Mouse (Mus musculus) lung, embryonic 14.5 days (tissue): Measurements from ENCODE around the gene Cplx2. TPM values are rescaled to one million over a fixed set of nuclear protein-coding genes. Genes with fewer than 3 reads are reported as not detected.
A peak's percentile ranks its signal among the peaks of the same experiment; 100 is the strongest.

Experiments used
- ATAC-seq: fragments of 200-750 bp; cut with Nextera tagmentation; 2 replicates; pipeline ENCODE4 v1.8.0; 2017; ENCODE audit warnings: mild to moderate bottlenecking, moderate TSS enrichment, moderate library complexity; ENCODE audit not compliant: insufficient read depth
- DNase-seq: peaks from one replicate; pipeline ENCODE4 v3.0.0-alpha.2; 2015
- H3K27ac ChIP-seq: fragments of 300-500 bp; sonication (generic); 2 replicates; pipeline ENCODE4 v1.5.1; 2014; ENCODE audit warnings: low read depth, mild to moderate bottlenecking, moderate library complexity
- H3K27me3 ChIP-seq: fragments of 300-500 bp; sonication (generic); 2 replicates; pipeline ENCODE4 v1.6.1; 2014; ENCODE audit warnings: low read length, control low read depth; ENCODE audit not compliant: insufficient read depth
- H3K36me3 ChIP-seq: fragments of 300-500 bp; sonication (generic); 2 replicates; pipeline ENCODE4 v1.6.1; 2014; ENCODE audit warnings: control low read depth; ENCODE audit not compliant: insufficient read depth
- H3K4me1 ChIP-seq: fragments of 300-500 bp; sonication (generic); 2 replicates; pipeline ENCODE4 v1.6.1; 2014; ENCODE audit warnings: antibody characterized with exemption, control low read depth; ENCODE audit not compliant: insufficient read depth
- H3K4me2 ChIP-seq: fragments of 300-500 bp; sonication (generic); 2 replicates; pipeline ENCODE4 v1.6.1; 2014; ENCODE audit warnings: mild to moderate bottlenecking
- H3K4me3 ChIP-seq: fragments of 300-500 bp; sonication (generic); 2 replicates; pipeline ENCODE4 v1.5.1; 2014; ENCODE audit warnings: low read depth, low read length
- H3K9ac ChIP-seq: fragments of 300-500 bp; sonication (generic); 2 replicates; pipeline ENCODE4 v1.6.1; 2014
- H3K9me3 ChIP-seq: fragments of 300-500 bp; sonication (generic); 2 replicates; pipeline ENCODE4 v1.6.1; 2016; ENCODE audit warnings: low read depth, low read length, control low read depth
- CTCF ChIP-seq: IDR thresholded peaks from 2 replicates; pipeline ENCODE4 v1.5.1; 2016; ENCODE audit warnings: antibody characterized with exemption, low read depth
- WGBS: fragments of 180-500 bp; shearing (Covaris S2); extraction: QIAGEN DNeasy Blood & Tissue Kit; methylation state at CpG from one replicate; pipeline ENCODE4 v1.1.7; 2014; 5-methylcytosine and 5-hydroxymethylcytosine counted together
- polyA plus RNA-seq: library from polyadenylated mRNA; unstranded; fragments of >200 nt; fragmentation: Nextera tagmentation; extraction: Ambion mirVana; gene quantifications from 2 replicates; pipeline ENCODE4 v1.2.1, GENCODE M21; 2014

Gene Cplx2
- polyA plus RNA-seq, 1 experiment from 2014 or later: 12.2 TPM

DNA sequence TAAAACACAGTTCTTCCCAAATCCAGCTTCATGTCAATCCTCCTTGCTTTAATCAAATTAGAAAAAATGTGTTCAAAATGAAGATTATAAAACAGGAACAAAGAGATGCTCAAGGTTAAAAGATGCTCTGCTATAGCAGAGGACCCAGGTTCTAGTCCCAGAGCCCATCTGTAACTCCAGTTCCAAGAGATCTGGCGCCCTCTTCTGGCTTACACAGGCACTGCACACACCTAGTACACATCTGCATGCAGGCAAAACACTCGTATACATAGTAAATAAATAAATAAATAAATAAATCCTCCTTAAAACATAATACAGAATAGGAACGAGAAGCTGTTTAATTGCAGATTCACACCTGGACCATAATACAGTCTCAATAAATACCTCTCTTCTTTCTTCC, 6.9 kb downstream of the Cplx2 start:
- no peaks in the 10 kb centered on the region; the same call in 1 of the 2 replicates for H3K4me1 ChIP-seq
- H3K9me3 ChIP-seq: no peaks in the 10 kb centered on the region
- ATAC-seq (no peak), DNase-seq (peak; percentile 46)
- 68% methylated on average over 3 of the region's 3 CpGs for WGBS
- H3K4me2 ChIP-seq: no peak overlapping the region
- peak; percentile 54 for TF ChIP-seq CTCF
- no peak overlapping the region for H3K4me3 ChIP-seq
- no peaks in the 10 kb centered on the region; the same call in 1 of the 2 replicates for H3K36me3 ChIP-seq
- H3K9ac ChIP-seq: no peak overlapping the region
- H3K27ac ChIP-seq: no peak overlapping the region
- no peaks in the 10 kb centered on the region for H3K27me3 ChIP-seq

DNA sequence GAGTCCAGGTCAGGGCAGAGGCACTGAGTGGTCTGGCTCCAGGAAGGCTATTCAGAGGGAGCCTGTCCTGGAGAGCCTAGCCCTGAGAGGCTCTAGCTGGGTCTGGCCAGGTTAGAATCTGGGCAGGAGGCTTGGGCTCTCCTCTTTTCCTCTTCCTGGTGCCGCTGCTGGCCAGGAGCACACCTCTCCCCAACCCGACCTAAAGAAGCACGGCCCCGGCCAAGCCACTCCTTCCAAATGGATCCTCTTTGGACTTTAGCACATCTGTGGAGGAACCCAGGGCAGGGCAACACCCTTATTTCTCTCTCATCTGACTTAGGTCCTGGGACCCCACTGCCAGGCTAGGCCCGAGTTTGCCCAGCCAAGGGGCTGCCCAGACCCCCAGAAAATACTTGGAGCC, 9.3 kb downstream of the Cplx2 start:
- H3K36me3 ChIP-seq: no peaks in the 10 kb centered on the region; the same call in 1 of the 2 replicates
- H3K4me1 ChIP-seq: peaks cover 12% of the 10 kb centered on the region
- 81% methylated on average over 5 of the region's 5 CpGs for WGBS
- no peak overlapping the region for H3K4me3 ChIP-seq
- no peak overlapping the region for H3K4me2 ChIP-seq
- ATAC-seq (no peak), DNase-seq (no peak)
- H3K27ac ChIP-seq: no peak overlapping the region
- TF ChIP-seq CTCF: no peak
- H3K27me3 ChIP-seq: no peaks in the 10 kb centered on the region
- H3K9me3 ChIP-seq: no peaks in the 10 kb centered on the region
- H3K9ac ChIP-seq: no peak overlapping the region

DNA sequence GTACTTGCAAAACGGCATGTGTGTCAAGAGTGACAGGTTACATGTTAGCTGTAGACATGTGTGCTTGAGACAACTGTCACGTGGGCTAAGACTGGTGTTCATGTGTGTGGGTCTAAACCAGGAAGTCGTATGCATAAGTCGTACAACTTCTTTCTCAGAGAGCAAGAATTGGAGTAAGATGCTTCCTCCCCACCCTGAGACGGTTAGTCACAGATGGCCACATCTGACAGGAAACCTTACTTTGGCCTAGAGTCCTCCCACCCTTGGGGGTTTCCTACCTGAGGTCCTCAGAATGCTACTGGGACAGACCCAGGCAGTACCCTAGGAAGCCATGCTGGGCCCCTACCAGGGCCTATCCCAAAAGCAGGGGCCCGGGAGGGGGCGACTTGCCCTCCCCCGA, 10.2 kb downstream of the Cplx2 start:
- TF ChIP-seq CTCF: no peak
- no peaks in the 10 kb centered on the region for H3K9me3 ChIP-seq
- H3K4me3 ChIP-seq: no peak overlapping the region
- WGBS: 79% methylated on average over 8 of the region's 8 CpGs
- H3K4me1 ChIP-seq: peaks cover 15% of the 10 kb centered on the region
- no peak overlapping the region for H3K9ac ChIP-seq
- no peak for ATAC-seq
- no peak for DNase-seq
- H3K36me3 ChIP-seq: no peaks in the 10 kb centered on the region; the same call in 1 of the 2 replicates
- H3K4me2 ChIP-seq: no peak overlapping the region
- H3K27ac ChIP-seq: no peak overlapping the region
- no peaks in the 10 kb centered on the region for H3K27me3 ChIP-seq

DNA sequence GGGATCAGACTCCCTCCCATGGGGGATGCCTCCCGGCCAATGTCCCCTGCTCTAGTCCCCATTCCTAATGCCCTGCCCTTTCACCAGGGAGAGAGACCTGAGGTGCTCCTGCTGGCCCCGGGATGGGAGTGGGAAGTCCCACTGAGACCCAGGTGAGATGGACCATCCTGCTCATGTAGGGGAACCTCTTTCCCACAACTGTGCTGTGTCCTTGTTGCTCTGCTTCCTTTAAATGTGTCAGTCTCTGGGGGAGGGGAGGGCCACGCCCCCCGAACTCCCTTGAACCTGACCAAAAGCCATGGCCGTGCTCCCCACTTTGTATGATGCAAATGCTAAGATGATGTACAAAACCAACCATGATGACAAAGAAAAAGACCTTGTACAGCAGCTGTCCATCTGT, 12.4 kb downstream of the Cplx2 start:
- H3K4me1 ChIP-seq: peaks cover 15% of the 10 kb centered on the region
- no peak overlapping the region for H3K27ac ChIP-seq
- no peak for ATAC-seq
- no peak overlapping the region for H3K4me3 ChIP-seq
- no peaks in the 10 kb centered on the region for H3K9me3 ChIP-seq
- DNase-seq: no peak
- no peak overlapping the region for H3K4me2 ChIP-seq
- WGBS: 62% methylated on average over 5 of the region's 5 CpGs
- TF ChIP-seq CTCF: no peak
- H3K36me3 ChIP-seq: no peaks in the 10 kb centered on the region; the same call in 1 of the 2 replicates
- H3K9ac ChIP-seq: no peak overlapping the region
- no peaks in the 10 kb centered on the region for H3K27me3 ChIP-seq

DNA sequence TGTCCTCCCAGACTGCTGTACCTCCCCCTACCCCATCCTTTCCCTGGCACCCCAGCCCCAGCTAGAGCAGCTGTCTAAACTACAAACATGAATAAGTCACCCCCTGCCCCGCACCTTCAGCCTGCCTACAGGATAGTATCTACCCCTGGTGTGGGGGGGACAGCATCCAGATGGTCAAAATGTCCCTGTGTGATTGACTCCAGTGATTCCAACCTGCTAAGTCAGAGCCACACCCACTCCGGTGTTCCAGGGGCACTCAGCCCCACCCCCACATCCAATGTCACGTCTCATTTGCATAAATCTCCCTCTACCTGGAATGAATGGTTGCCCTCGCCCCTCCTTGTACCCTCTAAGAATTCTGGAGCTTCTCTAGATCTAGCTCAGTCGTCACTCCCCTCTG, 13.4 kb downstream of the Cplx2 start:
- 16% methylated on average over 5 of the region's 5 CpGs for WGBS
- no peaks in the 10 kb centered on the region; the same call in 1 of the 2 replicates for H3K36me3 ChIP-seq
- H3K27me3 ChIP-seq: no peaks in the 10 kb centered on the region
- no peak overlapping the region for H3K27ac ChIP-seq
- no peak for DNase-seq
- H3K4me1 ChIP-seq: peaks cover 15% of the 10 kb centered on the region
- no peak overlapping the region for H3K4me3 ChIP-seq
- ATAC-seq: peak; percentile 31; the same call in 1 of the 2 replicates
- no peaks in the 10 kb centered on the region for H3K9me3 ChIP-seq
- H3K9ac ChIP-seq: no peak overlapping the region
- TF ChIP-seq CTCF: no peak
- peak overlapping the region; percentile 51 for H3K4me2 ChIP-seq

DNA sequence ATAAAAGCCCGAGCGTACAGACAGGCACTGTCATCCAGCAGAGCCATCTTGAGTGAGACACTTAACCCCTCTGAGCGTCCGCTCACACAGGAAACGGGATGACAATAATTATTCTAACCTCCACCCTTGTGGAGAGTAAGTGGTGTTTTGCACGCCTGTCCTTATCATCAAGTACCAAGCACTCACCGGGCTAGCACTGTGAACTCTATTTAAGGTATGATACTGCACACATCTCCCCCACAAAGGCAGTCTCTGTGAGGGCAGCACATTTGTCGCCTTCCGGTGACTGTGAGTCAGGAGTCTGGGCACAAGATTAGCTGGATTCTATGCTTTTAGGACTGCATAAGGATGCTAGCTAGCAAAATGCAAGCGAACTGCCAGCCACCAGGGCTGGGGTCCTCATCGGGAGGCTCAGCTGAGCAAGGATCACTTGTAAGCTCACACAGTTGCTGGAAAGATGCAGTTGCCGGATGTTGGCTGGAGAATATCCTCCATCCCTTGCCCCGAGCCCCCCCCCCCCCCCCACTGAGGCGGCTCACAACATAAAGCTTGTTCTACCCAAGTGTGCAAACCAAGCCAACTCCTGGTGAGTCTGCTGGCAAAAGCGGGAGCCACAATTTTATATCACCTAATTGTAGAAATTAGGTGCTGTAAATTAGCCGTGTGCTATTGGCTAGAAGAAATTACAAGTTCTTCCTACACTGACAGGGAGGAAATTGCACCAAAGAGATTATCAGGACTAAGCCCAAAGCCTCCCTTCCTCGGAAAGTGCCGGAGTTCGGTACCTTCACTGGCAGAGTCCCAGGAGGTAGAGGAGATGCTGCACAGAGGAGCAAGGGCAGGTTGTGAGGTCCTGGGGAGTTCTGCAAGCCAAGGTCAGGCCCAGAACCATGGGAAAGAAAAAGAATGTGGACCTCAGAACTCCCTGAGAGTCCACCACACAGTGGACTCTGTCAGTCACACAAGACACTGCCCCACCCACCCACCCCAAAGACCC, 14.2 kb downstream of the Cplx2 start:
- H3K9ac ChIP-seq: peak overlapping the region; percentile 26; the same call in 1 of the 2 replicates
- H3K27me3 ChIP-seq: no peaks in the 10 kb centered on the region
- no peaks in the 10 kb centered on the region; the same call in 1 of the 2 replicates for H3K36me3 ChIP-seq
- no peaks in the 10 kb centered on the region for H3K9me3 ChIP-seq
- 24% methylated on average over 19 of the region's 19 CpGs for WGBS
- no peak overlapping the region; the same call in 1 of the 2 replicates for H3K27ac ChIP-seq
- no peak overlapping the region for H3K4me3 ChIP-seq
- peak overlapping the region; percentile 51 for H3K4me2 ChIP-seq
- no peak for TF ChIP-seq CTCF
- peaks cover 19% of the 10 kb centered on the region for H3K4me1 ChIP-seq
- ATAC-seq (0 out of 2 replicates have a peak, but pooled peaks have one; percentile 17), DNase-seq (peak; percentile 50)

DNA sequence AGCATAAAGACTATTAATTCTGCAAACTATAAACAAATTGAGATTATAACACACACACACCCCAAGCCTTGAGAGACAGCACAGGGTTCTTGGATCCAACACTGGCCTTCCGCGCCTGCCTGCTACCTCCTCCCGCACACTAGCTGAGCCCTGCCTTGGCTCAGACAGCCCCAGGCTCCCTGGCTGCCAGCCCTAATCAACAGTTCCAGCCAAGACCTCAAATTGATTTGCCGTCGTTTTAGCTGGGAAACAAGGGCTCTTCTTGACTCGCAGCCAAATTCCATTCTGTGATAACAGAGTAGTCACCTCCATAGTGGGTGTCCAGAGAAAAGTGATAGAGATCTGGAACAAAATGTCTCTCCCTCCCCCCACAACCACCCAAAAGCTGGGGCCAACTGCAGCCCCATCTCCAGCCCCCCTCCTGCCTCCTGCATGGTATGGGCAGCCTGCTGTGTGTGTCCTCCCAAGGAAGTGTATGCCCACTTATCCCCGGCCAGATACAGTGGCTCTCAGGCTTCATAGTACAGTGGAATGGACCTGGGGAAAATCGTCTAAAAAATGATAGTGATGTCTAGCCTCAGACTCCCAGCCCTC, 18.9 kb downstream of the Cplx2 start:
- Histone ChIP-seq H3K27ac (peak overlapping the region; percentile 65; the same call in 1 of the 2 replicates), H3K9ac (no peak overlapping the region), H3K9me3 (no peaks in the 10 kb centered on the region), H3K4me1 (peaks cover 10% of the 10 kb centered on the region), H3K4me2 (no peak overlapping the region), H3K4me3 (no peak overlapping the region), H3K27me3 (no peaks in the 10 kb centered on the region), H3K36me3 (no peaks in the 10 kb centered on the region)
- peak; percentile 86 for DNase-seq
- WGBS: 21% methylated on average over 8 of the region's 8 CpGs
- no peak for TF ChIP-seq CTCF
- peak; percentile 80 for ATAC-seq
